Mouse (Mus musculus) olfactory bulb, adult 2 months (tissue): Measurements from ENCODE around the gene Oxld1. TPM values are rescaled to one million over a fixed set of nuclear protein-coding genes. Genes with fewer than 3 reads are reported as not detected.
A peak's percentile ranks its signal among the peaks of the same experiment; 100 is the strongest.

Experiments used
- H3K27ac ChIP-seq: fragments of 200-500 bp; 2 replicates; pipeline ENCODE4 v1.5.1; 2012; ENCODE audit warnings: low read depth, low read length; ENCODE audit not compliant: insufficient read depth
- H3K4me1 ChIP-seq: fragments of 200-500 bp; 2 replicates; pipeline ENCODE4 v1.6.1; 2012; ENCODE audit warnings: low read length; ENCODE audit not compliant: control insufficient read depth, insufficient read depth
- H3K4me3 ChIP-seq: fragments of 200-500 bp; 2 replicates; pipeline ENCODE4 v1.5.1; 2012; ENCODE audit warnings: mild to moderate bottlenecking, low read depth, low read length, moderate library complexity; ENCODE audit not compliant: insufficient read depth
- CTCF ChIP-seq: fragments of 200-500 bp; IDR thresholded peaks from 2 replicates; pipeline ENCODE4 v1.5.1; 2012; ENCODE audit warnings: low read depth, mild to moderate bottlenecking, low read length, moderate library complexity; ENCODE audit not compliant: insufficient read depth
- POLR2A ChIP-seq: fragments of 200-500 bp; IDR thresholded peaks from 2 replicates; pipeline ENCODE4 v1.6.1; 2012; ENCODE audit warnings: mild to moderate bottlenecking, low read depth, low read length, moderate library complexity; ENCODE audit not compliant: insufficient read depth
- WGBS: fragments of 180-500 bp; shearing (Covaris S2); methylation state at CpG from one replicate; pipeline ENCODE4 v1.1.7; 2018; 5-methylcytosine and 5-hydroxymethylcytosine counted together
- polyA plus RNA-seq: library from polyadenylated mRNA; stranded (reverse); fragments of >200 nt; gene quantifications from 2 replicates; pipeline ENCODE4 v1.2.4, GENCODE M21; 2012; ENCODE audit warnings: low replicate concordance; ENCODE audit not compliant: missing spikeins, insufficient read depth, insufficient read length

Oxld1 gene
- polyA plus RNA-seq, 1 experiment, result not detected

- WGBS, result 81% methylated on average over 4 of the region's 4 CpGs
- Histone ChIP-seq H3K27ac (no peak overlapping the region), H3K4me3 (no peak overlapping the region), H3K4me1 (peaks cover 29% of the 10 kb centered on the region)
- no peak for TF ChIP-seq POLR2A
- no peak for TF ChIP-seq CTCF
These were observed 30.6 kb upstream of the Oxld1 start for GRCm38 (mm10) chr11:120488516-120488915.

- no peak for TF ChIP-seq CTCF
- TF ChIP-seq POLR2A, result no peak
- Histone ChIP-seq H3K27ac (no peak overlapping the region; the same call in 1 of the 2 replicates), H3K4me3 (peak overlapping the region; percentile 64), H3K4me1 (peaks cover 15% of the 10 kb centered on the region)
- 6% methylated on average over 10 of the region's 10 CpGs for WGBS
These were observed 27.4 kb upstream of the Oxld1 start for GRCm38 (mm10) chr11:120485251-120485650.

GRCm38 (mm10) chr11:120484265-120484981 lies 26.6 kb upstream of the Oxld1 start, which contains the start of gene Mrpl12:
Gene Mrpl12 (plus strand): TSS chr11:120484613.
- peak within 1 kb of the TSS; percentile 64 for H3K4me3 ChIP-seq
- under 1% methylated on average over 60 of the region's 60 CpGs for whole genome bisulfite sequencing
- TF ChIP-seq CTCF (no peak), POLR2A (peak; percentile 83; the same call in 1 of the 2 replicates)
- peaks cover 13% of the 10 kb centered on the region for H3K4me1 ChIP-seq
- H3K27ac ChIP-seq, result peak within 1 kb of the TSS; percentile 24

- Histone ChIP-seq H3K27ac (no peak overlapping the region), H3K4me1 (peaks cover 12% of the 10 kb centered on the region), H3K4me3 (no peak overlapping the region)
- TF ChIP-seq CTCF, result no peak
- no peak for TF ChIP-seq POLR2A
- WGBS, result 83% methylated on average over 7 of the region's 7 CpGs
These were observed 25.6 kb upstream of the Oxld1 start for GRCm38 (mm10) chr11:120483448-120483934.

- no peak for TF ChIP-seq CTCF
- Histone ChIP-seq H3K27ac (no peak overlapping the region), H3K4me3 (no peak overlapping the region), H3K4me1 (no peaks in the 10 kb centered on the region)
- 94% methylated on average over 6 of the region's 6 CpGs for WGBS
These were observed 14.2 kb upstream of the Oxld1 start for GRCm38 (mm10) chr11:120472052-120472451.

- no peak for TF ChIP-seq POLR2A
- peak; percentile 14; the same call in 1 of the 2 replicates for TF ChIP-seq CTCF
- Histone ChIP-seq H3K4me3 (peak overlapping the region; percentile 77), H3K27ac (no peak overlapping the region), H3K4me1 (peaks cover 6% of the 10 kb centered on the region; the same call in 1 of the 2 replicates)
- WGBS, result under 1% methylated on average over 33 of the region's 33 CpGs
These were observed 9.8 kb upstream of the Oxld1 start for GRCm38 (mm10) chr11:120467736-120468092.

- Histone ChIP-seq H3K4me3 (peak within 1 kb of the TSS; percentile 96), H3K4me1 (peaks cover 6% of the 10 kb centered on the region; the same call in 1 of the 2 replicates), H3K27ac (peak within 1 kb of the TSS; percentile 64)
- WGBS, result under 1% methylated on average over 54 of the region's 54 CpGs
- TF ChIP-seq CTCF, result no peak
- peak; percentile 94 for TF ChIP-seq POLR2A
These were observed 9.3 kb upstream of the Oxld1 start, which contains the start of gene Arl16 for GRCm38 (mm10) chr11:120467051-120467735. Gene Arl16 (minus strand): TSS chr11:120467607.

GRCm38 (mm10) chr11:120465521-120465920 lies 7.7 kb upstream of the Oxld1 start:
- 88% methylated on average over 4 of the region's 4 CpGs for WGBS
- Histone ChIP-seq H3K4me3 (no peak overlapping the region), H3K27ac (no peak overlapping the region), H3K4me1 (peaks cover 6% of the 10 kb centered on the region; the same call in 1 of the 2 replicates)
- TF ChIP-seq CTCF (no peak), POLR2A (no peak)

- Histone ChIP-seq H3K27ac (no peak overlapping the region), H3K4me1 (peaks cover 6% of the 10 kb centered on the region; the same call in 1 of the 2 replicates), H3K4me3 (no peak overlapping the region)
- TF ChIP-seq CTCF, result no peak
- no peak for TF ChIP-seq POLR2A
- 82% methylated on average over 5 of the region's 5 CpGs for WGBS
These were observed 6.5 kb upstream of the Oxld1 start for GRCm38 (mm10) chr11:120464365-120464764.
